Mouse (Mus musculus): ENCODE data around the gene Ccnt1. TPM values are rescaled to one million over a fixed set of nuclear protein-coding genes. Genes with fewer than 3 reads are reported as not detected.

Gene Ccnt1
- 24.3 and 25.9 TPM in 2 replicates for polyA plus RNA-seq (2015; fragmentation: Nextera tagmentation; extraction: Ambion mirVana)

DNA sequence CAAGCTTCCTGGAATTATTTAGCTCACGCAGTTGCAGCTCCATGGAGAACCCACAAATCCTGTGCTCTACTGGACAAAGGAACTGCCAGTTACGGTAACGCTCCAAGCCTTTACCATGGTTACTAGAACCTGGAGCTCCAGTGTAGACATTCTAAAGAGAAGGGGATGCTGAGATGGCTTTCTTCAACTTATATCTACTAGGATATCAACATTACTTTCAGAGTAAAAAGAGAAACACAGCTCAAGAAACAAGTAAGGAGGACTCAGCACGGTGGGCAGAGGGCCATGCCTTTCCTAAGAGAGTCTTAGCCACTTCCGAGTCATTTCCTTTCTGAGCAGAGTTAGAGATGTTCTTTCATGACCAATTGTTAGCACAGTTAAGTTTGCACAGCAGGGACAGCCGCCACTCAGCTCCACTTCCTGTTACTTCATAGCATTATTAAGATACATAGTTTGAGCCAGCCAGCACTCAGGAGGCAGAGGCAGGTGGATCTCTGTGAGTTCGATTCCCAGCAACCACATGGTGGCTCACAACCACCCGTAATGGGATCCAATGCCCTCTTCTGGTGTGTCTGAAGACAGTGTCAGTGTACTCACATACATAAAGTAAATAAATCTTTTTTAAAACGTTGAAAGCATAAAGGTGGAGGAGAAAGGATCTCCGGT lies at the start of gene Ccnt1, which contains the start of gene 4930415O20Rik:
Gene Ccnt1, minus strand, starts transcription at position 51 of the 666 bp plus-strand sequence.
Gene 4930415O20Rik, plus strand, starts transcription at position 132 of the 666 bp plus-strand sequence.
- ATAC-seq (ENCODE audit: low read depth) = no peak
- Histone ChIP-seq H3K9me3 (replicated peaks; ENCODE audit: control insufficient read depth, low read length) (no peaks in the 10 kb centered on the region), H3K27me3 (ENCODE audit: control insufficient read depth, insufficient read depth, low read depth, low read length) (no peaks in the 10 kb centered on the region), H3K36me3 (ENCODE audit: control insufficient read depth, insufficient read depth) (no peaks in the 10 kb centered on the region), H3K9ac (ENCODE audit: low read depth, low read length) (no peak within 1 kb of the TSS), H3K4me2 (ENCODE audit: low read depth, low read length) (no peak within 1 kb of the TSS), H3K27ac (ENCODE audit: low read length) (no peak within 1 kb of the TSS), H3K4me1 (ENCODE audit: control insufficient read depth, low read depth, low read length) (peaks cover 14% of the 10 kb centered on the region), H3K4me3 (ENCODE audit: low read depth, low read length) (no peak within 1 kb of the TSS)
- 58% methylated on average over 10 of the region's 10 CpGs for WGBS (ENCODE audit: insufficient replicate concordance)

DNA sequence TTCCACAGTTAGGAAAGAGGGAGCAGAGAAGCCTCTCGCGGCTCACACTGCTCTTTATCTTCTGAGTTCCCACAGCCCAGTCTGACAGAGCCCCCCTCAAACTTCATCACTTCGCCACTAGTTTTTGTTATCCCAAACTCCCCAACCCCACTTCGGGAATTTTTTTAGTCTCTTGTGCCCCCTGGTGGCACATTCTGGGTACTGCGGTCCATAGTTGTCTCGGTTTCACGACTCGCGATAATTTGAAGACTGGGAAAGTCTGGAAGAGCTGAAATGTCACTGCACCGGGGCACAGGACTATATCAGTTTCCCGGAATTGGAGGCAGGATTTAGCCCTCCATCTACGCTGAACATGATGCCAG lies 46.4 kb upstream of the Ccnt1 start:
- 0 out of 2 replicates have a peak, but pooled peaks have one; percentile 17 for ATAC-seq (ENCODE audit: low read depth)

DNA sequence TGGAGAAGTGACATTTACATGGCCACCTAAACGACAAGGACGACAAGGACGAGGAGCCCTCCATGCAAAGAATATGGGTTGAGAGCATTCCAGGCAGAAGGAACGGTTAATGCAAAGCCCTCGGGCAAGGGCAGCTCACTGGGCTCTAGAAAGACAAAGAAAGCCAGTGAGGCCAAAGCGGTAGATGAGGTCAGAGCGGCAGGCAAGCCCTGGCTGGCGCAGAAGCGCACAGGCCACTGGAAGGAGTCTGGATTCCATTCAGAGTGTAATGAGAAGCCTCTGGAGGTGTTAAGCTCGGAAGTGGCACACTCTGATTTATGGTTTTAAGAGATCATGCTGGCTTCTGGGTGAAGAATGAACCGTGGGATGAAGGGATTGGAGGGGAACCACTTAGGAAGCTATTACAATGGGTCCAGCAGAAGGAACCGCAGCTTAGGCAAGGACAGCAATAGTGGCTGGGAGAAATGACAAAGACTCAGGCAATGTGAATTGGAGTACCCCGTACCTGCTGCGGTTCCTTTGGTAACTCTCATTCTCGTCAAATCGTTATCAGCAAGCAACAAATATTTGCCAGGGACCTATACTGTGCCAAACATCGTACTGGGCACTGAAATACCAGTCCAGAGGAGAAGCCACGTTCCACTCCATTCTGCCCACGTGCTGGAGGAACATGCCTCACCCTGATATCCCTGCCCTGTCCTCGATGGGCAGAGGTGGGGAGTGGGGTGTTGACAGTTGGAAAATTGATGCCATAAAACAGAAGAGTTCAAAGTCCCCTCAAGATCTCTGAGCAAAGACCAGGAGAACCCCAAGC lies 45.8 kb upstream of the Ccnt1 start:
- H3K27ac ChIP-seq (ENCODE audit: low read length) = no peak overlapping the region
- no peaks in the 10 kb centered on the region for H3K9me3 ChIP-seq (replicated peaks; ENCODE audit: control insufficient read depth, low read length)
- ATAC-seq (ENCODE audit: low read depth) = 0 out of 2 replicates have a peak, but pooled peaks have one; percentile 5
- 46% methylated on average over 20 of the region's 20 CpGs for WGBS (ENCODE audit: insufficient replicate concordance)
- no peaks in the 10 kb centered on the region for H3K36me3 ChIP-seq (ENCODE audit: control insufficient read depth, insufficient read depth)
- H3K4me2 ChIP-seq (ENCODE audit: low read depth, low read length) = peak overlapping the region; percentile 42; the same call in 1 of the 2 replicates
- H3K4me3 ChIP-seq (ENCODE audit: low read depth, low read length) = no peak overlapping the region
- H3K27me3 ChIP-seq (ENCODE audit: control insufficient read depth, insufficient read depth, low read depth, low read length) = peaks cover 13% of the 10 kb centered on the region; the same call in 1 of the 2 replicates
- peaks cover 13% of the 10 kb centered on the region for H3K4me1 ChIP-seq (ENCODE audit: control insufficient read depth, low read depth, low read length)
- H3K9ac ChIP-seq (ENCODE audit: low read depth, low read length) = no peak overlapping the region

More for the DNA sequence above, 46.4 kb upstream of the Ccnt1 start:
- Histone ChIP-seq H3K27ac (ENCODE audit: low read length) (no peak overlapping the region), H3K9ac (ENCODE audit: low read depth, low read length) (no peak overlapping the region), H3K27me3 (ENCODE audit: control insufficient read depth, insufficient read depth, low read depth, low read length) (peaks cover 17% of the 10 kb centered on the region), H3K4me1 (ENCODE audit: control insufficient read depth, low read depth, low read length) (peaks cover 13% of the 10 kb centered on the region), H3K4me2 (ENCODE audit: low read depth, low read length) (peak overlapping the region; percentile 42; the same call in 1 of the 2 replicates), H3K4me3 (ENCODE audit: low read depth, low read length) (no peak overlapping the region), H3K36me3 (ENCODE audit: control insufficient read depth, insufficient read depth) (no peaks in the 10 kb centered on the region), H3K9me3 (replicated peaks; ENCODE audit: control insufficient read depth, low read length) (no peaks in the 10 kb centered on the region)
- under 1% methylated on average over 12 of the region's 12 CpGs for WGBS (ENCODE audit: insufficient replicate concordance)

DNA sequence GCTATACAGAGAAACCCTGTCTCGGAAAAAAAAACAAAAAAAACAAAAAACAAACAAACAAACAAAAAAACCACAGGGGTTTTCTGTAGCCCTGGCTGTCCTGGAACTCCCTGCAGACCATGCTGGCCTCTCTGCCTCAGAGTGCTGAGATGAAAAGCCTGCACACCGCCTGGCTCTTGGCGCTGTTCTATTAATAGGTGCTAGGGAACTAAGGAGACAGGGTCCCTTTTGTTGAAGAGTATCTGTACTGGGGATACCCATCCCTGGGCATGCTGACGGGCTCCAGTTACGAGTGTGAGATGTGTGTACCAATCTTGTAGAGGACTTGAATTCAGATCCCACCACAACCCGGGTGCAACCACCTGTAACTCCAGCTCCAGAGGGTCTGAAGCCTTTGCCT lies 45.0 kb upstream of the Ccnt1 start:
- H3K9me3 ChIP-seq (replicated peaks; ENCODE audit: control insufficient read depth, low read length) = no peaks in the 10 kb centered on the region
- no peak for ATAC-seq (ENCODE audit: low read depth)
- H3K9ac ChIP-seq (ENCODE audit: low read depth, low read length) = no peak overlapping the region
- H3K4me1 ChIP-seq (ENCODE audit: control insufficient read depth, low read depth, low read length) = peaks cover 14% of the 10 kb centered on the region
- 63% methylated on average over 6 of the region's 6 CpGs for WGBS (ENCODE audit: insufficient replicate concordance)
- no peak overlapping the region for H3K27ac ChIP-seq (ENCODE audit: low read length)
- no peak overlapping the region for H3K4me3 ChIP-seq (ENCODE audit: low read depth, low read length)
- H3K36me3 ChIP-seq (ENCODE audit: control insufficient read depth, insufficient read depth) = no peaks in the 10 kb centered on the region
- H3K27me3 ChIP-seq (ENCODE audit: control insufficient read depth, insufficient read depth, low read depth, low read length) = peaks cover 11% of the 10 kb centered on the region; the same call in 1 of the 2 replicates
- H3K4me2 ChIP-seq (ENCODE audit: low read depth, low read length) = no peak overlapping the region

GRCm38 (mm10) chr15:98614971-98615370 lies 44.2 kb upstream of the Ccnt1 start:
- H3K36me3 ChIP-seq (ENCODE audit: control insufficient read depth, insufficient read depth) = no peaks in the 10 kb centered on the region
- H3K4me3 ChIP-seq (ENCODE audit: low read depth, low read length) = no peak overlapping the region
- no peaks in the 10 kb centered on the region for H3K9me3 ChIP-seq (replicated peaks; ENCODE audit: control insufficient read depth, low read length)
- 61% methylated on average over 6 of the region's 6 CpGs for WGBS (ENCODE audit: insufficient replicate concordance)
- peaks cover 3% of the 10 kb centered on the region; the same call in 1 of the 2 replicates for H3K27me3 ChIP-seq (ENCODE audit: control insufficient read depth, insufficient read depth, low read depth, low read length)
- no peak overlapping the region for H3K4me2 ChIP-seq (ENCODE audit: low read depth, low read length)
- no peak for ATAC-seq (ENCODE audit: low read depth)
- no peak overlapping the region for H3K9ac ChIP-seq (ENCODE audit: low read depth, low read length)
- H3K4me1 ChIP-seq (ENCODE audit: control insufficient read depth, low read depth, low read length) = peaks cover 21% of the 10 kb centered on the region
- no peak overlapping the region for H3K27ac ChIP-seq (ENCODE audit: low read length)

DNA sequence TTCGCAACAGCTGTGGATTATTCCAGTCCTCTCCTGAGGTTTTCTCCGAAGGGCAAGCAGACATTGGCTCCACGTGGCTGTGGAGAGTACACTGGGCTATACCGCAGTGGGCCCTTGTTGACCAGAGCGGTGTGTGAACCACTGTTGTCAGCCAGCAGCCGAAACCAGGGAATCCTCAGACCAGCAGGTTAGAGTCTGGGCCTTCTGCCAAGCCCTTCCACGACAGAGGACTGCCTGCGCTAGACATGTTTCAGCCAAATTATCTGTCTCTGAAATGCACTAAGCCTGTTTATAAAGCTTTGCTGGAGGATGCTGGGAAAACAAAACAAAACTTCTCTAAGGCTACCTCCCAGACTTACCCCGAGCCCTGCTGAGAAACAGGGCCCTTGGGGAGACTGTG lies 43.8 kb upstream of the Ccnt1 start:
- Histone ChIP-seq H3K9me3 (replicated peaks; ENCODE audit: control insufficient read depth, low read length) (no peaks in the 10 kb centered on the region), H3K9ac (ENCODE audit: low read depth, low read length) (no peak overlapping the region), H3K4me1 (ENCODE audit: control insufficient read depth, low read depth, low read length) (peaks cover 25% of the 10 kb centered on the region), H3K36me3 (ENCODE audit: control insufficient read depth, insufficient read depth) (no peaks in the 10 kb centered on the region), H3K4me3 (ENCODE audit: low read depth, low read length) (no peak overlapping the region), H3K27ac (ENCODE audit: low read length) (no peak overlapping the region), H3K27me3 (ENCODE audit: control insufficient read depth, insufficient read depth, low read depth, low read length) (peaks cover 3% of the 10 kb centered on the region; the same call in 1 of the 2 replicates), H3K4me2 (ENCODE audit: low read depth, low read length) (no peak overlapping the region)
- ATAC-seq (ENCODE audit: low read depth) = no peak
- WGBS (ENCODE audit: insufficient replicate concordance) = 68% methylated on average over 9 of the region's 9 CpGs

DNA sequence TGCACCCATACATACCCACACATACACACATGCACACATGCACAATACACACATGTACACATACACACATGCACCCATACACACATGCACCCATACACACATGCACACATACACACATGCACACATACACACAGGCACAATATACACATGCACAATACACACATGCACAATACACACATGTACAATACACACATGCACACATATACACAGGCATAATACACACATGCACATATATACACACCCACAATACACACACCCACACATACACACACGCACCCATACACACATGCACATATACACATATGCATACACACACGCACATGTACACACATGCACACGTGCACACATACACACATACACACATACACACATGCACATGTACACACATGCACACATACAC lies 41.5 kb upstream of the Ccnt1 start:
- Histone ChIP-seq H3K27me3 (ENCODE audit: control insufficient read depth, insufficient read depth, low read depth, low read length) (no peaks in the 10 kb centered on the region; the same call in 1 of the 2 replicates), H3K9ac (ENCODE audit: low read depth, low read length) (no peak overlapping the region), H3K36me3 (ENCODE audit: control insufficient read depth, insufficient read depth) (no peaks in the 10 kb centered on the region), H3K4me1 (ENCODE audit: control insufficient read depth, low read depth, low read length) (peaks cover 38% of the 10 kb centered on the region), H3K4me2 (ENCODE audit: low read depth, low read length) (no peak overlapping the region), H3K27ac (ENCODE audit: low read length) (no peak overlapping the region), H3K4me3 (ENCODE audit: low read depth, low read length) (no peak overlapping the region), H3K9me3 (replicated peaks; ENCODE audit: control insufficient read depth, low read length) (no peaks in the 10 kb centered on the region)
- 84% methylated on average over 3 of the region's 3 CpGs for WGBS (ENCODE audit: insufficient replicate concordance)
- ATAC-seq (ENCODE audit: low read depth) = no peak

GRCm38 (mm10) chr15:98610131-98610633 lies 39.5 kb upstream of the Ccnt1 start:
- ATAC-seq (ENCODE audit: low read depth) = no peak
- H3K27ac ChIP-seq (ENCODE audit: low read length) = peak overlapping the region; percentile 97
- H3K27me3 ChIP-seq (ENCODE audit: control insufficient read depth, insufficient read depth, low read depth, low read length) = no peaks in the 10 kb centered on the region; the same call in 1 of the 2 replicates
- WGBS (ENCODE audit: insufficient replicate concordance) = 10% methylated on average over 12 of the region's 12 CpGs
- H3K4me2 ChIP-seq (ENCODE audit: low read depth, low read length) = peak overlapping the region; percentile 98
- H3K36me3 ChIP-seq (ENCODE audit: control insufficient read depth, insufficient read depth) = no peaks in the 10 kb centered on the region
- H3K9me3 ChIP-seq (replicated peaks; ENCODE audit: control insufficient read depth, low read length) = no peaks in the 10 kb centered on the region
- peaks cover 51% of the 10 kb centered on the region for H3K4me1 ChIP-seq (ENCODE audit: control insufficient read depth, low read depth, low read length)
- H3K9ac ChIP-seq (ENCODE audit: low read depth, low read length) = peak overlapping the region; percentile 95
- peak overlapping the region; percentile 84 for H3K4me3 ChIP-seq (ENCODE audit: low read depth, low read length)
